Mouse (Mus musculus) spleen, adult 2 months (tissue): ENCODE measurements around the gene Ttyh2.

ENCODE experiments used
- CTCF ChIP-seq: fragments of 200-500 bp; IDR thresholded peaks from 2 replicates; pipeline ENCODE4 v1.5.1; 2011; ENCODE audit warnings: mild to moderate bottlenecking, inconsistent platforms; ENCODE audit not compliant: insufficient read depth, insufficient read length, insufficient replicate concordance; ENCODE audit errors: extremely low read depth
- POLR2A ChIP-seq: fragments of 200-500 bp; IDR thresholded peaks from 2 replicates; pipeline ENCODE4 v1.6.1; 2011; ENCODE audit warnings: low read depth, low read length, inconsistent platforms

DNA sequence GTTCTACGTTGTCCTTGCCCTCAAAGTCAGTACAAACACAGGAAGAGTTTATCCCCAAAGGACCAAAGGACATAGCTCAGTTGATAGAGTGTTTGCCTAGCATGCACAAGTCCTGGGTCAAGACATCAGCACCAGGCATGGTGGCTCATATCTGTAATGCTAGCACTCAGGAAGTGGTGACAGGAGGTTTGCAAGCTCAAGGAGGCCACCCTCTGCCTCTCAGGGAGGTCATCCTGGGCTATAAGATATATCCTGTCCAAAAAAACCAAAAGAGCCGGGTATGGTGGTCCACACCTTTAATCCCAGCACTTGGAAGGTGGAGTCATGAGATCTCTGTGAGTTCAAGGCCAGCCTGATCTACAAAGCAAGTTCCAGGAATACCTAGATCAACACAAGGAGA lies 9.8 kb upstream of the Ttyh2 start:
- TF ChIP-seq POLR2A (no peak), CTCF (no peak)
